Mouse (Mus musculus) embryo, embryonic 10 days (tissue): ENCODE measurements around the gene Rgs2.

ENCODE experiments used
- DNase-seq: peaks from one replicate; pipeline ENCODE4 v3.0.0-alpha.2; 2015; ENCODE audit warnings: low spot score

The Rgs2 gene

DNA sequence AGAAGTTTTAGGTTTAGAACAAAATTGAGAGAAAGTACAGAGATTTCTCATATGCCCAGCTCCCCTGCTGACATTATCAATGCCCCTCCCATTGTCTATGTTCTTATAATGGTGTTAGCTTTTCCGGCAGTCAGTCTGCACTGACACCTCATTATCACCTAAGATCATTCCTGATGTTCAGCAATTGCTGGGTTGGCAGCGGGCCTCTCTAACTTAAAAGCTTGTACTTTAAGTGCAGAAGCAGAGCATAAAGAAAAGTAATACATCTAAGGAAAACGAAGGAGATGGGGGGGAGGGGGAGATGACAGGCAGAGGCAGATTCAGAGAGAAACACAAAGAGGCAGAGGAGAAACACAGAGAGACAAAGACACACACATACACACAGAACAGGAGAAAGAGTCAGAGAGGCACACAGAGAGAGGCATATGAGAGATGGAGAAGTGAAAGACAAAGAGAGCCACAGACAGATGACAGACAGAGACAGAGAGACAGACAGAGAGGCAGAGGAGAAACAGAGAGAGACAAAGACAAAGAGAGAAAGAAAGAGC lies 21.1 kb downstream of the Rgs2 start:
- DNase-seq, result no peak

DNA sequence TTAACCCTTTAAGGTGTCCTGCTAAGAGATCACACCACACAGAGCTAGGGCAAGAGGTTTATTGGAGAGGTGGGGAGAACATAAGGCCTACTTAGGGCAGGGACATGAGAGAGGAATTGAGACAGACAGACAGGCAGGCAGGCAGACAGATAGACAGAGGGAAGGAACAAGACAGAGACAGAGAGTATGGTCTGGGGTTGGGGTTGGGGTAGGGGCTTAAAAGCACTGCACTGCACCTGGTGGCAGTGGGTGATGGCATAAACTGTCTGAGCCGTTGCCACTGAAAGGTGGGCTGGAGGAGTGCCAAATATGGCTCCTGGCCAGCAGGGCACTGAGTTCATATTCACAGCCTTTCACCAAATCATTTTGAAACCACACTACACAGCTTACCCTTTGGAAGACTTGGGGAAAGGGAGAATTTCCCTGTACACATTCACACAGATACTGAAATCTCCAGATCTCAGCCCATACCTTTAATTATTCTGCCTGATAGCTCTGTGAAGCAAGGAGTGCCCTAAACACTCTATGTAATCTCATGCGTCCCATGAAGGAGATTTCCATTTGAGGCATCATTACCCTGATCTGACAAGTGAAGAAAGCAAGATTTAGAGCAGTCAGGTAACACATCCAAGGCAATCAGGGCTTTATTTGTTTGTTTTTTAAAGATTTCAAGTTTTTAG lies 21.7 kb downstream of the Rgs2 start:
- no peak for DNase-seq

DNA sequence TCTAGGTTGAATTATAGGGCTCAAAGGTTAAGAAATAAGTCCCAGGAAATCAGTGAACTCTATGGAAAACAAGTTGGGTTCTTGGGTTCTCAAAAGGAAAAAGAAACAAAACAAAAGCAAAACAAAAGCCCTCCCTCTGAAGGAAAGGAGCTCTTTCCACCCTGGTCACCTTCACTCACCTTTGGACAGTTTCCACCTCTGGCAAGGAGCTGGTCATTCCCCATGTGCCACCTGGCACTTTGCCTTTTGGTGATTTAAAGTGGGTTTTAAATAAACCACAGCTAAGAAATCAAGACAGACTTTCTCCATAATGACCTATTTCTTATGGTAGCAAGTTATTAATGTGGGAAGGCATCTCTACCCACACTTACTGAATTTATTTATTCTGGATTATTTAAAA lies 23.1 kb downstream of the Rgs2 start:
- no peak for DNase-seq

DNA sequence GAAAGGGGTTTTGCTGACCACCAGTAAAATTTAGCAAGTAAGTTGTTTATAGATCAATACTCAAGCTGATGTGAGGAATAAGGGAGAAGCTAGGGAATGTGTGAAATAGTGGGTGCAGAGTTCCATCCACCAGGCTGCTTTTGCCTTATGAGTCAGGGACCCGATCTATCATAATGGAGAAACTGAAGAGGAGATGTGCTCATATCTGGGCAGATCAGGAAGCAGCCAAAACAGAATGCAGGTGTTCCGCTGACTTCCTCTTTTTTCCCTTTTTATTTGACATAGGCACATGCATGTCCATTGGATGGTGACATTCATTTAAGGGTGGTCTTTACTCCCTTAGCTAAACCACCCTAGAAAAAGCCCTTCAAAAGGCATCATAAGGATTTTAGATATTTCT lies 29.3 kb downstream of the Rgs2 start:
- no peak for DNase-seq

DNA sequence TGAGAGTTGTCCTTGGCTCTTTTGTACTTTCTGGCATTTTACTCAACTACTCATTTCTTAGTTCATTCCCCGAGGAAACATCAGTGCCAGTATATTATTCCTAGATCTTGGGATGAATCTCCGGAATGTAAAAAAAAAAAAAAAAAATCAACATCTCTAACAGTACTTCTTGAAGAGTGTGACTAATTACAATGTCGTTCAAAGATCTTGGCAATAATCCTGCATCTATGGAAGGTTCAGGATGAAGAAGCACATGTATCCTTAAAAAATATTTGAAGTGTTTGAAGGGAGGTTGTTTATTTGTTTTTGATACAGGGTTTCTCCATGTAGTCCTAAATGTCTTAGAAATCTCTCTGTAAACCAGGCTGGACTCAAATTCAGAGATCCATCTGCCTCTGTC lies 41.7 kb downstream of the Rgs2 start:
- DNase-seq, result no peak

DNA sequence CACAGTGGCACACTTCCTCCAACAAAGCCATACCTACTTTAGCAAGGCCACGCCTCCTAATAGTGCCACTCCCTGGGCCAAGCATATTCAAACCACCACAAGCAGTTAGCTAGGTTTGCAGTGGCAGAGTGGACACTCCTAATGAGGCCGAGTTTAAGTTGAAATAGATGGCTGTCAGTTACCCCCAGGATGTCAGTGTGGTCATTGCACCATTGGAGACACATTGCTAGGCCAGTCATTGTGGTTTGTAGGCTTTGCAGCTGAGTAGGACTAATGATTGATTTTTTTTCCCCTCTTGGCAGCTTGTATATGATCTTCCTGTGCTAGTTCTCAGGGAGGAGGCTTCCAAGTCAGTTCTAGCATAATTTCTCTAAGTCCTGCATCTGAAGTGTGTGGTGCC lies 43.6 kb downstream of the Rgs2 start:
- no peak for DNase-seq

DNA sequence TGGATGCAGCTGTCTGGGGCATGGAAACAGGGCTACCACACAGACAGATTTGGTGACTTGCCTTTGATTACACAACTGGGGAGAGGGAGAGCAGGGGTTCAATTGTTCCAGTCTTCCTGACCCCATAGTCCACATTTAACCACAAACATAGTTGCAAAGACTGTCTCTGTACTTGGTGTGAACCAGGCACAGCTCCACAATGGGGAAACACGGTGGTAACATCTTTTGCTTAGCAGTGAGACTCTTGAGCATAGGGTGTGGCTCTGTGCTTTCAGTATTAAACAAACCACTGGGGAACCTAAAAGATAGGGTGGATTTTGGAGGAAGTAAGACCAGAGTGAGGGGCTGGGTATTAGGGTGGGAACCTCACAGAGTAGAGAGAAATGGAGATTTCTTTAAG lies 47.9 kb downstream of the Rgs2 start:
- DNase-seq, result no peak

DNA sequence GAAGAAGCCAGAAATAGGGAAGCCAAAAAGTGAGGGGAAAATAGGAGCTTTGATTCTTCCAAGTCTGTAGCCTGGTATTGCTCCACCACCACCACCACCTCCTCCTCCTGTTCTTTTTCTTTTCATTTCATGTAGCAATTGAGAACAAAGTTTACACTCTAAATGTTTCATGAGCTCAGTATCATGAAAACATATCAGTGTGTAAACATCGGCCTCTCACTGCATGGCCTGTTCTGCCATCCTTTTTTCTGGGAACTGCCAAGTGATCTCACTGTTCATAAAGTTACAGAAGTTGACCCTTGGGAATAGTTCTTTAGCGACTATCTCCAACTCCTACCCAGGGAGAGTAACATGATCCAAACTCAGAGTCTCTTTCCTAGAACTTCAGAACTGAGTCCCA lies 51.1 kb downstream of the Rgs2 start:
- no peak for DNase-seq
